Mouse (Mus musculus) embryonic facial prominence, embryonic 13.5 days (tissue): ENCODE measurements around the gene Rfesd. TPM values are rescaled to one million over a fixed set of nuclear protein-coding genes. Genes with fewer than 3 reads are reported as not detected.
A peak's percentile ranks its signal among the peaks of the same experiment; 100 is the strongest.

Source experiments
- ATAC-seq: fragments of 200-750 bp; cut with Nextera tagmentation; 2 replicates; pipeline ENCODE4 v1.8.0; 2017; ENCODE audit warnings: low read depth; ENCODE audit not compliant: insufficient number of reproducible peaks, insufficient read depth, low FRiP score, low TSS enrichment
- H3K27ac ChIP-seq: fragments of 300-500 bp; sonication (generic); 2 replicates; pipeline ENCODE4 v1.5.1; 2015; ENCODE audit warnings: moderate library complexity, mild to moderate bottlenecking, inconsistent platforms
- H3K27me3 ChIP-seq: fragments of 300-500 bp; sonication (generic); 2 replicates; pipeline ENCODE4 v1.6.1; 2015; ENCODE audit warnings: mild to moderate bottlenecking, inconsistent platforms
- H3K36me3 ChIP-seq: fragments of 300-500 bp; sonication (generic); 2 replicates; pipeline ENCODE4 v1.6.1; 2015; ENCODE audit warnings: mild to moderate bottlenecking, inconsistent platforms
- H3K4me1 ChIP-seq: fragments of 300-500 bp; sonication (generic); 2 replicates; pipeline ENCODE4 v1.6.1; 2015; ENCODE audit warnings: inconsistent platforms
- H3K4me2 ChIP-seq: fragments of 300-500 bp; sonication (generic); 2 replicates; pipeline ENCODE4 v1.6.1; 2015; ENCODE audit warnings: moderate library complexity, mild to moderate bottlenecking, inconsistent platforms
- H3K4me3 ChIP-seq: fragments of 300-500 bp; sonication (generic); 2 replicates; pipeline ENCODE4 v1.5.1; 2015; ENCODE audit warnings: mild to moderate bottlenecking, inconsistent platforms
- H3K9ac ChIP-seq: fragments of 300-500 bp; sonication (generic); 2 replicates; pipeline ENCODE4 v1.6.1; 2015; ENCODE audit warnings: mild to moderate bottlenecking, inconsistent platforms
- H3K9me3 ChIP-seq: fragments of 300-500 bp; sonication (generic); 2 replicates; pipeline ENCODE4 v1.6.1; 2016; ENCODE audit warnings: inconsistent platforms
- WGBS: fragments of 180-500 bp; shearing (Covaris S2); methylation state at CpG from one replicate; pipeline ENCODE4 v1.1.7; 2015; ENCODE audit warnings: mixed read lengths; 5-methylcytosine and 5-hydroxymethylcytosine counted together
- polyA plus RNA-seq: library from polyadenylated mRNA; unstranded; fragments of >200 nt; fragmentation: Nextera tagmentation; extraction: Ambion mirVana; gene quantifications from 2 replicates; pipeline ENCODE4 v1.2.1, GENCODE M21; 2015

Rfesd gene
- polyA plus RNA-seq, 1 experiment from 2014 or later = 21.6 TPM

GRCm38 (mm10) chr13:76042455-76042854, 23.9 kb upstream of the Rfesd start:
- Histone ChIP-seq H3K4me1 (no peaks in the 10 kb centered on the region), H3K36me3 (no peaks in the 10 kb centered on the region), H3K4me2 (no peak overlapping the region), H3K9me3 (0 out of 2 replicates have a peak, but pooled peaks cover 3% of the 10 kb centered on the region), H3K27ac (no peak overlapping the region), H3K27me3 (no peaks in the 10 kb centered on the region), H3K9ac (no peak overlapping the region), H3K4me3 (no peak overlapping the region)
- no peak for ATAC-seq
- 58% methylated on average over 1 of the region's 1 CpGs for WGBS

- Histone ChIP-seq H3K27me3 (no peaks in the 10 kb centered on the region), H3K9me3 (no peaks in the 10 kb centered on the region), H3K4me3 (no peak overlapping the region), H3K27ac (no peak overlapping the region), H3K36me3 (no peaks in the 10 kb centered on the region), H3K4me2 (no peak overlapping the region), H3K4me1 (no peaks in the 10 kb centered on the region), H3K9ac (no peak overlapping the region)
- ATAC-seq = no peak
- WGBS = 64% methylated on average over 3 of the region's 3 CpGs
Observed at GRCm38 (mm10) chr13:76024588-76024987, 6.1 kb upstream of the Rfesd start.

- Histone ChIP-seq H3K27ac (no peak overlapping the region), H3K4me2 (no peak overlapping the region), H3K4me1 (peaks cover 7% of the 10 kb centered on the region; the same call in 1 of the 2 replicates), H3K9ac (no peak overlapping the region), H3K9me3 (no peaks in the 10 kb centered on the region), H3K27me3 (no peaks in the 10 kb centered on the region), H3K4me3 (no peak overlapping the region), H3K36me3 (no peaks in the 10 kb centered on the region)
- no peak for ATAC-seq
- 79% methylated on average over 2 of the region's 2 CpGs for WGBS
Observed at GRCm38 (mm10) chr13:76021782-76022181, 3.3 kb upstream of the Rfesd start.

GRCm38 (mm10) chr13:76018844-76019400, 403 bp upstream of the Rfesd start:
- H3K4me1 ChIP-seq = peaks cover 7% of the 10 kb centered on the region; the same call in 1 of the 2 replicates
- ATAC-seq = 0 out of 2 replicates have a peak, but pooled peaks have one; percentile 40
- no peaks in the 10 kb centered on the region for H3K27me3 ChIP-seq
- H3K4me3 ChIP-seq = peak overlapping the region; percentile 73
- no peaks in the 10 kb centered on the region for H3K9me3 ChIP-seq
- 0 out of 2 replicates have a peak overlapping the region, but pooled peaks have one; percentile 28 for H3K9ac ChIP-seq
- no peak overlapping the region for H3K27ac ChIP-seq
- peak overlapping the region; percentile 72 for H3K4me2 ChIP-seq
- WGBS = 48% methylated on average over 5 of the region's 5 CpGs
- H3K36me3 ChIP-seq = no peaks in the 10 kb centered on the region

- 69% methylated on average over 4 of the region's 4 CpGs for WGBS
- H3K36me3 ChIP-seq = no peaks in the 10 kb centered on the region
- H3K4me2 ChIP-seq = peak overlapping the region; percentile 72
- no peaks in the 10 kb centered on the region for H3K9me3 ChIP-seq
- H3K9ac ChIP-seq = peak overlapping the region; percentile 91
- H3K27me3 ChIP-seq = no peaks in the 10 kb centered on the region
- peak overlapping the region; percentile 95; the same call in 1 of the 2 replicates for H3K27ac ChIP-seq
- peak overlapping the region; percentile 73 for H3K4me3 ChIP-seq
- peaks cover 7% of the 10 kb centered on the region; the same call in 1 of the 2 replicates for H3K4me1 ChIP-seq
- no peak for ATAC-seq
Observed at GRCm38 (mm10) chr13:76017465-76017864, 1.1 kb downstream of the Rfesd start.

- H3K36me3 ChIP-seq = no peaks in the 10 kb centered on the region
- no peaks in the 10 kb centered on the region for H3K9me3 ChIP-seq
- 79% methylated on average over 2 of the region's 2 CpGs for WGBS
- no peaks in the 10 kb centered on the region for H3K27me3 ChIP-seq
- ATAC-seq = no peak
- no peak overlapping the region for H3K9ac ChIP-seq
- H3K4me2 ChIP-seq = no peak overlapping the region
- H3K4me3 ChIP-seq = no peak overlapping the region
- H3K4me1 ChIP-seq = peaks cover 7% of the 10 kb centered on the region; the same call in 1 of the 2 replicates
- H3K27ac ChIP-seq = no peak overlapping the region
Observed at GRCm38 (mm10) chr13:76014511-76014910, 4.0 kb downstream of the Rfesd start.

- no peak overlapping the region for H3K4me3 ChIP-seq
- 92% methylated on average over 3 of the region's 3 CpGs for WGBS
- H3K4me2 ChIP-seq = no peak overlapping the region
- no peaks in the 10 kb centered on the region for H3K4me1 ChIP-seq
- no peak overlapping the region for H3K9ac ChIP-seq
- H3K27me3 ChIP-seq = no peaks in the 10 kb centered on the region
- ATAC-seq = no peak
- H3K9me3 ChIP-seq = no peaks in the 10 kb centered on the region
- no peak overlapping the region for H3K27ac ChIP-seq
- peaks cover 17% of the 10 kb centered on the region for H3K36me3 ChIP-seq
Observed at GRCm38 (mm10) chr13:76003272-76003671, 15.2 kb downstream of the Rfesd start.

- H3K9me3 ChIP-seq = 0 out of 2 replicates have a peak, but pooled peaks cover 5% of the 10 kb centered on the region
- H3K27me3 ChIP-seq = no peaks in the 10 kb centered on the region
- no peak overlapping the region for H3K4me2 ChIP-seq
- H3K36me3 ChIP-seq = no peaks in the 10 kb centered on the region
- peak; percentile 43; the same call in 1 of the 2 replicates for ATAC-seq
- H3K4me3 ChIP-seq = no peak overlapping the region
- H3K4me1 ChIP-seq = peaks cover 6% of the 10 kb centered on the region; the same call in 1 of the 2 replicates
- no peak overlapping the region for H3K9ac ChIP-seq
- H3K27ac ChIP-seq = no peak overlapping the region
- WGBS = 37% methylated on average over 9 of the region's 9 CpGs
Observed at GRCm38 (mm10) chr13:75992169-75993028, 26.1 kb downstream of the Rfesd start.

- Histone ChIP-seq H3K9me3 (no peaks in the 10 kb centered on the region), H3K4me3 (no peak overlapping the region), H3K36me3 (no peaks in the 10 kb centered on the region), H3K9ac (no peak overlapping the region), H3K27me3 (no peaks in the 10 kb centered on the region), H3K4me2 (no peak overlapping the region), H3K27ac (no peak overlapping the region), H3K4me1 (peaks cover 6% of the 10 kb centered on the region; the same call in 1 of the 2 replicates)
- no peak for ATAC-seq
- 87% methylated on average over 1 of the region's 1 CpGs for WGBS
Observed at GRCm38 (mm10) chr13:75988096-75988495, 30.4 kb downstream of the Rfesd start.

- Histone ChIP-seq H3K4me2 (no peak overlapping the region), H3K36me3 (no peaks in the 10 kb centered on the region), H3K9me3 (no peaks in the 10 kb centered on the region), H3K27me3 (no peaks in the 10 kb centered on the region), H3K4me1 (no peaks in the 10 kb centered on the region), H3K4me3 (no peak overlapping the region), H3K9ac (no peak overlapping the region), H3K27ac (no peak overlapping the region)
- ATAC-seq = no peak
Observed at GRCm38 (mm10) chr13:75981901-75982300, 36.6 kb downstream of the Rfesd start.

- no peak overlapping the region for H3K27ac ChIP-seq
- H3K4me2 ChIP-seq = no peak overlapping the region
- no peaks in the 10 kb centered on the region for H3K4me1 ChIP-seq
- 85% methylated on average over 2 of the region's 2 CpGs for WGBS
- H3K9ac ChIP-seq = no peak overlapping the region
- H3K36me3 ChIP-seq = no peaks in the 10 kb centered on the region
- no peaks in the 10 kb centered on the region for H3K27me3 ChIP-seq
- no peaks in the 10 kb centered on the region for H3K9me3 ChIP-seq
- no peak overlapping the region for H3K4me3 ChIP-seq
- no peak for ATAC-seq
Observed at GRCm38 (mm10) chr13:75976649-75977048, 41.9 kb downstream of the Rfesd start.

GRCm38 (mm10) chr13:75976218-75976617, 42.3 kb downstream of the Rfesd start:
- no peak overlapping the region for H3K4me3 ChIP-seq
- H3K4me2 ChIP-seq = no peak overlapping the region
- H3K4me1 ChIP-seq = no peaks in the 10 kb centered on the region
- no peak overlapping the region for H3K9ac ChIP-seq
- no peak overlapping the region for H3K27ac ChIP-seq
- ATAC-seq = no peak
- 90% methylated on average over 2 of the region's 2 CpGs for WGBS
- no peaks in the 10 kb centered on the region for H3K27me3 ChIP-seq
- no peaks in the 10 kb centered on the region for H3K36me3 ChIP-seq
- H3K9me3 ChIP-seq = no peaks in the 10 kb centered on the region
